Mouse (Mus musculus): ENCODE data around the gene Cyp3a13. TPM values are rescaled to one million over a fixed set of nuclear protein-coding genes. Genes with fewer than 3 reads are reported as not detected.
"Not testable (repeated sequence)": the region's sequence is repeated elsewhere in the genome, so short reads cannot be mapped to it uniquely, and the experiment has no call there.

Cyp3a13 gene
- polyA plus RNA-seq, 1 experiment from 2014 or later = not detected

- Histone ChIP-seq H3K27me3 (ENCODE audit: control insufficient read depth, insufficient read depth, low read length) (no peaks in the 10 kb centered on the region), H3K27ac (no peak overlapping the region), H3K36me3 (replicated peaks; ENCODE audit: control insufficient read depth, insufficient read depth) (no peaks in the 10 kb centered on the region), H3K9ac (no peak overlapping the region), H3K4me2 (replicated peaks) (no peak overlapping the region), H3K9me3 (ENCODE audit: control insufficient read depth, low read length) (no peaks in the 10 kb centered on the region), H3K4me3 (replicated peaks; ENCODE audit: low read length) (no peak overlapping the region), H3K4me1 (replicated peaks; ENCODE audit: control insufficient read depth, insufficient read depth, low read length) (no peaks in the 10 kb centered on the region)
- DNase-seq (ENCODE audit: low spot score) = no peak
- 88% methylated on average over 3 of the region's 3 CpGs for WGBS
- no peak for ATAC-seq (ENCODE audit: low FRiP score)
These were observed 38.1 kb downstream of the Cyp3a13 start for GRCm38 (mm10) chr5:137883345-137883744.

- H3K9ac ChIP-seq = no peak overlapping the region
- no peak for ATAC-seq (ENCODE audit: low FRiP score)
- no peak overlapping the region for H3K4me3 ChIP-seq (replicated peaks; ENCODE audit: low read length)
- no peak for DNase-seq (ENCODE audit: low spot score)
- WGBS = 86% methylated on average over 4 of the region's 4 CpGs
- H3K27me3 ChIP-seq (ENCODE audit: control insufficient read depth, insufficient read depth, low read length) = no peaks in the 10 kb centered on the region
- H3K9me3 ChIP-seq (ENCODE audit: control insufficient read depth, low read length) = no peaks in the 10 kb centered on the region
- no peaks in the 10 kb centered on the region for H3K4me1 ChIP-seq (replicated peaks; ENCODE audit: control insufficient read depth, insufficient read depth, low read length)
- H3K27ac ChIP-seq = no peak overlapping the region
- H3K4me2 ChIP-seq (replicated peaks) = no peak overlapping the region
- H3K36me3 ChIP-seq (replicated peaks; ENCODE audit: control insufficient read depth, insufficient read depth) = no peaks in the 10 kb centered on the region
These were observed 38.5 kb downstream of the Cyp3a13 start for GRCm38 (mm10) chr5:137882922-137883321.

- no peaks in the 10 kb centered on the region for H3K4me1 ChIP-seq (replicated peaks; ENCODE audit: control insufficient read depth, insufficient read depth, low read length)
- no peaks in the 10 kb centered on the region for H3K9me3 ChIP-seq (ENCODE audit: control insufficient read depth, low read length)
- ATAC-seq (ENCODE audit: low FRiP score) (no peak), DNase-seq (ENCODE audit: low spot score) (no peak)
- H3K4me2 ChIP-seq (replicated peaks) = no peak overlapping the region
- 63% methylated on average over 2 of the region's 2 CpGs for WGBS
- H3K27ac ChIP-seq = no peak overlapping the region
- no peak overlapping the region for H3K9ac ChIP-seq
- no peaks in the 10 kb centered on the region for H3K36me3 ChIP-seq (replicated peaks; ENCODE audit: control insufficient read depth, insufficient read depth)
- no peak overlapping the region for H3K4me3 ChIP-seq (replicated peaks; ENCODE audit: low read length)
- no peaks in the 10 kb centered on the region for H3K27me3 ChIP-seq (ENCODE audit: control insufficient read depth, insufficient read depth, low read length)
These were observed 43.6 kb downstream of the Cyp3a13 start for GRCm38 (mm10) chr5:137877860-137878259.

GRCm38 (mm10) chr5:137875054-137875453 is 46.4 kb downstream of the Cyp3a13 start:
- DNase-seq (ENCODE audit: low spot score) (no peak), ATAC-seq (ENCODE audit: low FRiP score) (no peak)
- no peaks in the 10 kb centered on the region for H3K4me1 ChIP-seq (replicated peaks; ENCODE audit: control insufficient read depth, insufficient read depth, low read length)
- no peak overlapping the region for H3K4me2 ChIP-seq (replicated peaks)
- WGBS = 88% methylated on average over 2 of the region's 2 CpGs
- H3K36me3 ChIP-seq (replicated peaks; ENCODE audit: control insufficient read depth, insufficient read depth) = no peaks in the 10 kb centered on the region
- H3K27ac ChIP-seq = no peak overlapping the region
- no peak overlapping the region for H3K9ac ChIP-seq
- no peaks in the 10 kb centered on the region for H3K9me3 ChIP-seq (ENCODE audit: control insufficient read depth, low read length)
- no peaks in the 10 kb centered on the region for H3K27me3 ChIP-seq (ENCODE audit: control insufficient read depth, insufficient read depth, low read length)
- no peak overlapping the region for H3K4me3 ChIP-seq (replicated peaks; ENCODE audit: low read length)

- H3K27ac ChIP-seq; ATAC-seq (ENCODE audit: low FRiP score); H3K9me3 ChIP-seq (ENCODE audit: control insufficient read depth, low read length); H3K4me2 ChIP-seq (replicated peaks); H3K4me3 ChIP-seq (replicated peaks; ENCODE audit: low read length); DNase-seq (ENCODE audit: low spot score); H3K27me3 ChIP-seq (ENCODE audit: control insufficient read depth, insufficient read depth, low read length); H3K36me3 ChIP-seq (replicated peaks; ENCODE audit: control insufficient read depth, insufficient read depth); H3K4me1 ChIP-seq (replicated peaks; ENCODE audit: control insufficient read depth, insufficient read depth, low read length); H3K9ac ChIP-seq: not testable (repeated sequence)
- WGBS = 50% methylated on average over 1 of the region's 1 CpGs
These were observed 49.1 kb downstream of the Cyp3a13 start for GRCm38 (mm10) chr5:137872381-137872702.

GRCm38 (mm10) chr5:137871644-137872380 is 49.6 kb downstream of the Cyp3a13 start, which contains the start of gene Pilrb2:
Pilrb2 (minus strand) TSS chr5:137871815.
- not testable (repeated sequence) for H3K4me3 ChIP-seq (replicated peaks; ENCODE audit: low read length); H3K9me3 ChIP-seq (ENCODE audit: control insufficient read depth, low read length); H3K27ac ChIP-seq; H3K4me1 ChIP-seq (replicated peaks; ENCODE audit: control insufficient read depth, insufficient read depth, low read length); H3K36me3 ChIP-seq (replicated peaks; ENCODE audit: control insufficient read depth, insufficient read depth); H3K9ac ChIP-seq; H3K4me2 ChIP-seq (replicated peaks); ATAC-seq (ENCODE audit: low FRiP score); DNase-seq (ENCODE audit: low spot score); H3K27me3 ChIP-seq (ENCODE audit: control insufficient read depth, insufficient read depth, low read length)
- WGBS = 66% methylated on average over 2 of the region's 3 CpGs

- not testable (repeated sequence) for H3K4me3 ChIP-seq (replicated peaks; ENCODE audit: low read length); H3K4me2 ChIP-seq (replicated peaks); ATAC-seq (ENCODE audit: low FRiP score); H3K27me3 ChIP-seq (ENCODE audit: control insufficient read depth, insufficient read depth, low read length); H3K27ac ChIP-seq; H3K9ac ChIP-seq; H3K4me1 ChIP-seq (replicated peaks; ENCODE audit: control insufficient read depth, insufficient read depth, low read length); DNase-seq (ENCODE audit: low spot score); H3K9me3 ChIP-seq (ENCODE audit: control insufficient read depth, low read length); H3K36me3 ChIP-seq (replicated peaks; ENCODE audit: control insufficient read depth, insufficient read depth)
- WGBS = 84% methylated on average over 2 of the region's 2 CpGs
These were observed 52.8 kb downstream of the Cyp3a13 start for GRCm38 (mm10) chr5:137868600-137868999.

- not testable (repeated sequence) for DNase-seq (ENCODE audit: low spot score); H3K27me3 ChIP-seq (ENCODE audit: control insufficient read depth, insufficient read depth, low read length); H3K4me1 ChIP-seq (replicated peaks; ENCODE audit: control insufficient read depth, insufficient read depth, low read length); H3K9ac ChIP-seq; H3K4me2 ChIP-seq (replicated peaks); ATAC-seq (ENCODE audit: low FRiP score); H3K4me3 ChIP-seq (replicated peaks; ENCODE audit: low read length); H3K36me3 ChIP-seq (replicated peaks; ENCODE audit: control insufficient read depth, insufficient read depth); H3K9me3 ChIP-seq (ENCODE audit: control insufficient read depth, low read length); H3K27ac ChIP-seq
- 97% methylated on average over 1 of the region's 1 CpGs for WGBS
These were observed 57.4 kb downstream of the Cyp3a13 start for GRCm38 (mm10) chr5:137864008-137864407.

GRCm38 (mm10) chr5:137857960-137858710 is 63.3 kb downstream of the Cyp3a13 start, which contains the start of gene Pilrb1:
Pilrb1 (minus strand) TSS chr5:137858106.
- H3K27ac ChIP-seq; DNase-seq (ENCODE audit: low spot score); H3K9me3 ChIP-seq (ENCODE audit: control insufficient read depth, low read length); H3K4me1 ChIP-seq (replicated peaks; ENCODE audit: control insufficient read depth, insufficient read depth, low read length); H3K9ac ChIP-seq; H3K36me3 ChIP-seq (replicated peaks; ENCODE audit: control insufficient read depth, insufficient read depth); H3K4me3 ChIP-seq (replicated peaks; ENCODE audit: low read length); ATAC-seq (ENCODE audit: low FRiP score); H3K27me3 ChIP-seq (ENCODE audit: control insufficient read depth, insufficient read depth, low read length); H3K4me2 ChIP-seq (replicated peaks): not testable (repeated sequence)
- 75% methylated on average over 1 of the region's 2 CpGs for WGBS

All from hindbrain, embryonic 14.5 days (tissue).